Mouse (Mus musculus) embryo, embryonic 9.5 days (tissue): ENCODE results near the gene Gbf1.
A peak's percentile ranks its signal among the peaks of the same experiment; 100 is the strongest.

Experiments used
- DNase-seq: peaks from one replicate; pipeline ENCODE4 v3.0.0-alpha.2; 2017; ENCODE audit errors: extremely low spot score

Gene Gbf1

DNA sequence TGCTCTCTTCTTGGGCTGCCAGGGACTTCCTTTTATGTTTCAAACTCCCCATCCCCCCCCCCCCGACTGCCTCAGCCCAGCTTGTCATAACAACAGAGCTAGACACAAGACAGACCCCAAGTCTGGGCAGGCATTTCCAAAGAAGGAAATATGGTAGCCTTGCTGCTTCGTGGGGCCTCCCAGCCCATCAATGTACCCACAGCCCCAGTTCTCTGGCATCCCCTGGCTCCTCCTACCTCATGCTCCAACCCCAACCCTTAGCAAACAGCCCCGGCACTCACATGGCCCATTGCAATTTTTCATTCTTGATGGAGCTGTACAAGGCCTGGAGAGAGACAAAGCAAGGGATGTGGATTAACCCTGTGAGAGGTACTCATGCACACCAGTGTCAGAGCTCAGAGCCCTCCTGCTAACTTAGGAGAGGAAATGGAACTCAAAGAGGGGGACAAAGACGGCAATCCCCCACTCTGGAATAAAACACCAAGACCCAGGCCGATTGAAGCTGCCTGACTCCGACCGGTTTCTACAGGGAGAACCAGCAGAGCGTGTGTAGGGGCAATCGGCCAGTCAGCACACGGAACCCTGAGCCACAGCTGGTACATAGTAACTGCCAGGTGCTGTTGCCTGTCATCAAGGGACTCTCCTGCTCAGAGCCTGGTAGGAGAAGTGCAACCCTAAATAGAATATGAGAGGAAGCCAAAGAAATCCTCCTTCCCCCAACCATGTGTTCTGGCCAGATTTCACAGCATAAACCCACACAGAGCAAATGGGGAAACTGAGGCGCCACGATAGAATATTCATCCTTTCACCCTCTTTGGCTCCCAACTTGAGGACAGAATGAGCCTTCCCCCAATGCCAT lies 163.7 kb downstream of the Gbf1 start:
- no peak for DNase-seq

GRCm38 (mm10) chr19:46316846-46317545 lies 164.7 kb downstream of the Gbf1 start:
- DNase-seq, result no peak

- DNase-seq, result no peak
Measured at GRCm38 (mm10) chr19:46317546-46317885, 165.2 kb downstream of the Gbf1 start.

GRCm38 (mm10) chr19:46318031-46318471 lies 165.7 kb downstream of the Gbf1 start:
- no peak for DNase-seq

GRCm38 (mm10) chr19:46318586-46319378 lies 166.5 kb downstream of the Gbf1 start:
- no peak for DNase-seq

DNA sequence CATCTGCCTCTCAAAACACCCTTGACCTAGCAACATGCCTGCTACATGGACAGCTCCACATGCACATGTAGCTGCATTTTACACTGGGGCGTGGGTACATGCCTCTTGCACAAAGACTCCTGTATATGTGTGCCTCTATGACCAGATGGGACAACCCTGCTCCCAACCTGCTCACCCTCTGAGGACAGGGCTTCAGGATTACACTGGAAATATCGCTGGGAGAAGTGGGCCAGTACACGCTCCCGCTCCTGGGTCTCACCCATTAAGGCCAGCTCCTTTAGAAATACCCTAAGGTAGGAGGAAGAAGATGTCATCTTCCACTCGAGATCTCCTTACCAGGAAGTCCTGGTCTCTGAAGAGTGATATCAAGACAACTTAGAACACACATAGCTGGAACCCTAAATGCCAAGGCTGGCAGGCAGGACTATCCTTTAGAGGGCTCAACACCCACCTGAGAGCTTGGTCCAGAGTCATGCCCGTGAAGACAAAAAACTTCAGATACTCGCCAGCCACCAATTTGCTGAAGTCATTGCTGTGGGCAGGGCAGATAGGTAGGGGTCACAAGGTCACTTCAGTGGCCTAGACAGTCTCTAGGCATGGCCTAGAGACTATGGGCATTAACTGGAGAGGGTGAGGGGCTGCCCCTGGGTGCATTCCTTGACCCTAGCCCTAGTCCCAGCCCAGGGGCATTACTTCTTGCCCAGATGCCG lies 167.9 kb downstream of the Gbf1 start:
- DNase-seq, result no peak

- DNase-seq, result peak; percentile 55
Measured at GRCm38 (mm10) chr19:46321101-46321943, 169.0 kb downstream of the Gbf1 start.

DNA sequence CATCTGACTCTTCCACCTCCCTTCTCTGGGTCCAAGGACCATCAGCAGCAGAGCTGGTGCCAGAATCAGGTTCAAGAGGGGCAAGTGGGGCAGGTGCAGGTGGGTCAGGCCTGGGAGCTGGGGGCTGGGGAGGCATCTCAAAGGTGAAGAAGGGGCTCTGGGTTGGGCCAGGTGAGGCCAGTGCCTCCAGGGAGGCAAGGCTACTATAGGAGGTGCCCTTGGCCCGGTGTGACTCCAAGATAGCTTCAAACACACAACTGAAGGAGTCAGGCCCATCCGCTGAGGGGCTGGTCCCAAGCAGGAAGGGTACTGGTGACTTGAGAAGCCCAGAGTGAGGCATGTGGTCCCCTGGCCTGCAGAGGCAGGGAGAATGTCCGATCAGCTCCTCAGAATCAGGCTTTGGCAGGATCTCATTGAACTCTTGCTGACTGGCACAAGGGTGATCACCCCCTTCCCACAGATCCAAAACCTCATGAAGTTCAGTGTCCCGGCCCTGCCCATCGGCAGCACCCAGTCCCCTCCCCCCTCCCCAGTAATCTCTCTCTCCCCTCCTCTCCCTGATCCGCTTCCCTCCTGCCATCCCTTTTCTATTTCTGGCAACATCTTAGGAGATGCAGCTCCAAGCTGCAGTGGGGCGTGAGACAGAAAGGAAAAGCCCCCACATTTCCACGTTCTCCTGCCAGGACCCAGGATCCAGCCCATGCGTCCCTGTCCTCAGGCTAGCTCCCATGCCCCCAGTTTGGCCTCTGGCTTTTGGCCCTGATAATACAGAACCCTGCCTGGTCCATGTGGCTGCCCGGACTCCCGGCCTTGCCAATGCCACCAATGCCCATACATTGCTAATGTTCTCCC lies 170.1 kb downstream of the Gbf1 start:
- DNase-seq, result no peak

DNA sequence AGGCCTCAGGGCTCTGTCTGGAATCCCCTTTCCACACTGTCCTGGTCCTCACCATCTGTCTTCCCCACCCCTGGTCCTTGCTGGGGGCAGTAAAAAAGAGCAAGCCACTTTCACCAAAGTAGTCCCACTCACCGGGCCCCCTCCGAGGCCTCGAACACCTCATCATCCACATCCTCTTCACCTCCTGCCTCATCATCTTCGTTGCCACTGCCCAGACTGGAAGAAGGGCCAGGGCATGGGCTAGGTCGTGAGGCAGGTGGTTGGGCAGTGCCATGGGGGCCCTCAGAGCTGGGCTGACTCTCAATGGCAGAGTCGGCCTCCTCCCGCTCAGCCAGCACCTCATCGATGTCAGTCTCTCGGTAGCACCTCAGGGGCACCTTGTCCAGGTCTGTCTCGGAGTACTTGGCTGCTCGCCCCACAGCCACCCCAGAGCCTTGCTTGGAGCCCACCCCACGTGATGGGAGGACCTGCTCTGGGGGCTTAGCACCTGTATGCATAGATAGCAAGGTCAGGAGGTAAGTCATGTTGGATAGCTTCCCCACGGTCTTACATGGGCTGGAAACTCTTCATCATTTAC lies 170.8 kb downstream of the Gbf1 start:
- DNase-seq, result no peak

DNA sequence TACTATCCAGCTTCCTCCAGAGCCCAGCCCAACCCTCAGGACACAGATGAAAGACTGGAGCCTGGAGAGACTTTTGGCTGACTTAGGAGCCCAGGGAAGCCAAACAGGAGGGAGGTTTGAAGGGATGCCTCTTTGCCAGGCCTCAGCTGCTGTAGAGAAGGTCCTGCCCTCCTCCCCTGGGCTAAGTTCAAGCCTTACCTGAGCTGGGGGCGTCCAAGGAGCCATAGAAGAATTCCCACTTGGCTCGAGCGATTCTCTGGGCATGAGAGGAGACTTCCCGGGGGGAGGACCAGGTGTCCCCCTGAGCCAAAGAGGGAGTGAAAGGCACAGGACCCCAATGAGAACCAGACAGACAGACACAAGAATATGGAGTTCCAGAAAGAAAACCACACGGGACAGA lies 171.4 kb downstream of the Gbf1 start:
- no peak for DNase-seq

- DNase-seq, result no peak
Measured at GRCm38 (mm10) chr19:46324366-46324765, 172.1 kb downstream of the Gbf1 start.

- DNase-seq, result no peak
Measured at GRCm38 (mm10) chr19:46324918-46325317, 172.6 kb downstream of the Gbf1 start.

DNA sequence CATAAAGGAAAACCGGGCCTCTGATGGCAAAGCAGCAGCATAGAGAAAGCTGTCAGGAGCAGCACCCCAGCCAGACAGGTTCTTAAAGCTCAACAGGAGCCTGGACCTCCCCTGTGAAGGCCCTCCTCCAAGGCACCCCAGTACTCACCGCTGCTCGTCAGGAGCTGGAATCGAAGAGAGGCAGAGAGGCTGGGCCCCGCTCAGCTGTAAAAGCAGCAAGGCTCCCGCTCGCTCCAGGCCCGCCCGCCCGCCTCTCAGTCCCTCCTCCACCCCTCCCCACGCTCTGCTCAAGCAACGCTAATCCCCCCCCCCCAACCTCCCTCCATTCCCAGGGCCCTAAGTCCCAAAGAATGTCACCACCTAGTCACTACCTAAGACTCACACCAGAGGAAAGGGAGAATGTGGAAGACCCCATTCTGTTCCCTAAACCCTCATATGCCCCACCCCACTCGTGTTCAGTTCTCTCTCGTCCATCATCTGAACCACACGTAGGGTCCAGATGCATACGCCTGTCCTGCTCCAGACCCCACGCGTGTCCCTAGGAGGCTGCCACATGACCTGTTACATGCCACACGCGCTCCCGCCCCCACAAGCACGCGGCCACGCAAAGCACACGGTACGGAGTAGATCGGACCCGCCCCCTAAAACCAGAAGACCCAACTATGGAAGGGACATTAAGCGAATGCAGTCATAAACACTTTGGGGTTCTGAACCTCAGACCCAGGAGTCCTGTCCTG lies 173.9 kb downstream of the Gbf1 start:
- no peak for DNase-seq

GRCm38 (mm10) chr19:46326756-46327305 lies 174.5 kb downstream of the Gbf1 start, which contains the start of gene Psd:
Gene Psd, minus strand, starts transcription at chr19:46327156.
- DNase-seq, result peak; percentile 63

DNA sequence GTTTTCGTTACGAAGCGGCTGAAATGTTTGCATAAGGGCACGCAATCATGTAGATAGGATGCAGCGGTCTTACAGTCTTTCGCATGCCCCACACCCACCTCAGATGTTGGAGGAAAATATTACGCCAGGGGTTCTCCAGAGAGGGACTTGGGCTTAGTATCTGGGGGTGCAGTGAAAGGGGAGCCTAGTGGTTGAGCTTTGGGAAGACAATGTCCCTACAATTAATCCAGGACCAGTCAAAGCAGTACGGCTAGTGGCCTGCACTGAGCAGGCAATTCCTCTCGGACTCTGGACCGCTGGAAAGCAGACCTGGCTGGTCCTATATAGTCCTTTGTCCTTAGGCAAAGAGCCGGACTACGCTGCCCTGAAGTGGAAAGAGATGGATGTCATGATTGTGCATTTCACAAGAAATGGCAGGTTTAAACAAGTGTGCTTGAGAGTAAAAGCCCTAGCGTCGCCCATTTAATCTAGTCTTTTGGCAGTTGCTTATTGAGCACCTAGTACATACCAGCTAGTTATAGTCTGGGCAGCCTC lies 175.3 kb downstream of the Gbf1 start:
- DNase-seq, result no peak

DNA sequence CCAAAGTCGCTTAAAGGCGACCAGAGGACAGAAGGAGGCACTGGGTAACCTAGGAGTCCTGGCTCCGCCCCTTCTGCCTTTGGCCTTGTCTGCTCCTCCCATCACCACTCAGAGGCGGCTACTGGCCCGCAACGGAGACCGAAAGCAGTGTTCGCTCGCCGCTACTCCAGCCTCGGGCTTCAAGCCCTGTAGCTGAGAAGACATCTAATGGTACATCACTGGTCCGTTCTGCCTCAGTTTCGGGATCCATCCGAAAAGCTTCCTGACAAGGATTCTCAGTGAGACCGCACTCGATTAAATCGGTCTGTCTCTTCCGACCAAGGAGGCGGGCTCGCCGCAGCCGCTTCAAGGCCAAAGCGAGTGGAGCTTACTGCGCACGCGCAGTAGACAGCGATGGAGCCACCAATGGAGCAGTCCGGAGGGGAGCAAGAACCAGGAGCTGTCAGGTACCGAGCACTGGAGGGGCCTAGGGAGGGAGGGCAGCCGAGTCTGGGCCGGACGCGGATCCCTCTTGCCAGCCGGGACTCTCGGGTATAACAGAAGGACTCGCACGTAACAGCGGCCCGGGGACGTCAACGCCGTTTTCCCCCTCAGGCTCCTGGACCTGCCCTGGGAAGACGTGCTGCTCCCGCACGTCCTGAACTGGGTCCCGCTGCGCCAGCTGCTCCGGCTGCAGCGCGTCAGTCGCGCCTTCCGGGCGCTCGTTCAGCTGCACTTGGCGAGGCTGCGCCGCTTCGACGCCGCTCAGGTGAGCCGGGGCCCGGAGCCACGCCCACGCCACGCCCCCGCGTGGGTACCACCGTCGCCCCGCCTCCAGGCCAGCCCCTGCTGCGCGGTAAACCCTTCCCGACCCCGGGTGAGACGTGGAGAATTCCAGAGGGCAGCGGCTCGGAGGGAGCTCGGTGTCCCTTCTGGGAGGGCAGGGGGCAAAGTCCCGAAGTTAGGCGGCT lies 176.0 kb downstream of the Gbf1 start, which contains the start of gene Fbxl15:
Fbxl15 (plus strand) TSS at position 104 of the 950 bp plus-strand sequence.
- peak; percentile 95 for DNase-seq
